Mouse (Mus musculus): ENCODE data around the gene Spcs2.

Spcs2 gene

DNA sequence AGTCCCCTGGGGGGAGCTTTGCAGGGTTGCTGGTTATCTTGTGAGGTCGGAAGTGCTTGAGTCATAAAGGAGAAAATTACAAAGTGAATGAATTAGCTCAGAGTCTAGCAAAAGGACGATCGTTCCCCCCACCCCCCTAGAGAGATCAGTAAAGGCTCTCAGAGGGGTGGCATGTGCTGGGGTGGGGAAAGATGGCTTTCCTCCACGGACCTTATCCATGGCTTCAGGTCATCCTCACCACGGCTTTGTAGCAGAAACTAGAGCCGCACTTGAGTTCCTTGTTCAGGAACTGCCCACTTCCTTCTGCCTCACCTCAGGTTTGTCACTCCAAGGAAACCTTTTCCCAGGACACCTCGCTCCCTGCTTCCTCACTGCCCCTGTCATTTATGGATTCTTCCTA, at the start of gene Spcs2:
Spcs2 (minus strand) TSS at position 101 of the 400 bp plus-strand sequence.
- TF ChIP-seq GATA4 (IDR thresholded peaks at IDR 0.05; ENCODE audit: insufficient replicate concordance, low read length): no peak

GRCm38 (mm10) chr7:99911038-99911437, 47.8 kb upstream of the Spcs2 start:
- TF ChIP-seq GATA4 (IDR thresholded peaks at IDR 0.05; ENCODE audit: insufficient replicate concordance, low read length): no peak

GRCm38 (mm10) chr7:99907463-99907862, 44.2 kb upstream of the Spcs2 start:
- TF ChIP-seq GATA4 (IDR thresholded peaks at IDR 0.05; ENCODE audit: insufficient replicate concordance, low read length): no peak

DNA sequence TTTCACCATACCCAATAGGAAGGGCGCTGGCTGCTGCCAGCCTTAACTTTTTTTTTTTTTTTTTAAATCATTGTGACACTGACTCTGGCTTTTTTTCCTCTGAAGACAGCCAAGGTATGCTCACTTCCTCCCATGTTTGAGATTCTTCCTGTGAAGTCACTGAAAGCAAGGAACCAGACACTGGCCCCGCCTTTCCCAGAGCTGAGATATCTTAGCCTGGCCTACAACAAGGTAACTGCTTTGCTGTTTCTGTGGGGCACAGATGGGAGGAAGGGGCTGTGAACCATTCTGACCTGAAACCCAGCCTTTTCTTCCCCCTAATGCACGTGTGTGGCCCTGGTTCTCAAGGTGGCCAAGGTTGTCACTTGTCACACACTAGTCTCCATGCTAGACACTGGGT, 43.1 kb upstream of the Spcs2 start:
- TF ChIP-seq GATA4 (IDR thresholded peaks at IDR 0.05; ENCODE audit: insufficient replicate concordance, low read length): no peak

- TF ChIP-seq GATA4 (IDR thresholded peaks at IDR 0.05; ENCODE audit: insufficient replicate concordance, low read length): no peak
Measured at GRCm38 (mm10) chr7:99904421-99905005, 41.3 kb upstream of the Spcs2 start.

GRCm38 (mm10) chr7:99902918-99903665, 39.8 kb upstream of the Spcs2 start:
- no peak for TF ChIP-seq GATA4 (IDR thresholded peaks at IDR 0.05; ENCODE audit: insufficient replicate concordance, low read length)

DNA sequence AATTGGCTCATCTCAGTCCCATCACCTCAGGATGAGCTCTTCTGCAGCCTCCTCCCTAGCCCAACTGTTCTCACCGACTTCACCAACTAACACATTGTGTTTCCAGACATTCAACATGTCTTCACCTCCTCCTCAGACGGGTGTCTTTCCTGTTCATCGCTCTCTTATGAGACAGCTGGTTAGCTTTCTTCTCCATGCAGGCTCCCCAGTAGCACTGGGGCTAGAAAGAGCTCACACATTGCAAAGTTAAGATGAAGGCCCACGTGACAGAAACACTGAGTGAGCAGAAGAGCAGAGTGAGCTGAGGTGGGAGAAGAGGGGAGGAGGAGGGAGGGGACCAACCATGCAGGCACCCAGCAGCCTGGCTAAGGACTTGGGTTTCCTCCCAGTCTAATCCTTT, 38.9 kb upstream of the Spcs2 start:
- no peak for TF ChIP-seq GATA4 (IDR thresholded peaks at IDR 0.05; ENCODE audit: insufficient replicate concordance, low read length)

GRCm38 (mm10) chr7:99896905-99897304, 33.6 kb upstream of the Spcs2 start:
- no peak for TF ChIP-seq GATA4 (IDR thresholded peaks at IDR 0.05; ENCODE audit: insufficient replicate concordance, low read length)

DNA sequence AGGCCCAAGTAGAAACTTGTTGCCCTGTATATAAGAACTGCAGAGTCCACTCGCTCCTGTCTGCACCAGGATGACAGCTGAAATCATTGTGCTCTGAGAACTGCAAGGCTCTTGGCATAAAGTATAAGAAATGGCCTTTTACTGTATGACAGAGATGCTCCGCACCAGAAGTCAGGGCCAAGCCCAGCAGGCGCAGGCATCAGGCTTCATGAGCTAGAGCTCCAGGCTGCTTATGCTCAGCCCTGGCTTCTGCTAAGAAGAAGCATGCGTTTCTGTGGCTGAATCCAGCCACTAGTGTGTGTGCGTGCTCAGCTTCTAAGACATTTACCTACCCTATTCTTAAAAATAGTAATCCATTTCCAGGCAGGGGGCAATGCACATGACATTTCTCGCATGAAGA, 31.2 kb upstream of the Spcs2 start:
- no peak for TF ChIP-seq GATA4 (IDR thresholded peaks at IDR 0.05; ENCODE audit: insufficient replicate concordance, low read length)

- TF ChIP-seq GATA4 (IDR thresholded peaks at IDR 0.05; ENCODE audit: insufficient replicate concordance, low read length): no peak
Measured at GRCm38 (mm10) chr7:99893967-99894366, 30.7 kb upstream of the Spcs2 start.

DNA sequence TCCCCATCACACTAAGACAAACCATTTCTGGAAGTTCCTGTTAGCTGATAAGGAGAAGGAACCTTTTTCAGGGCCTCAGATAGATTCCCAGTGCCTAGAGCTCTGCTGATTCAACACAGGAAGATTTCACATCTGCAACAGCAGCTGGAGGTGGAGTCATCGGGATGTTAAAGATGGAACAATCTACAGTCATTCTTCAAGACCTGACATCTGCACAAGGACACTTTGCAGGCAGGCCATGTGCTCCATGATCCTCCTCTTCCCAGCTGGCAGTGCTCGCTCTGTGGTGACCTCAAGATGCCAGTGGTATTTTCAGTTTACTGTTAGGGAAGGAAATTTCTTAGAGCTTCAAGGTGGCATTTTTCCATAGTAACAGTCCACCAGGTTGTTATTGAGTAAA, 29.1 kb upstream of the Spcs2 start:
- TF ChIP-seq GATA4 (IDR thresholded peaks at IDR 0.05; ENCODE audit: insufficient replicate concordance, low read length): no peak

DNA sequence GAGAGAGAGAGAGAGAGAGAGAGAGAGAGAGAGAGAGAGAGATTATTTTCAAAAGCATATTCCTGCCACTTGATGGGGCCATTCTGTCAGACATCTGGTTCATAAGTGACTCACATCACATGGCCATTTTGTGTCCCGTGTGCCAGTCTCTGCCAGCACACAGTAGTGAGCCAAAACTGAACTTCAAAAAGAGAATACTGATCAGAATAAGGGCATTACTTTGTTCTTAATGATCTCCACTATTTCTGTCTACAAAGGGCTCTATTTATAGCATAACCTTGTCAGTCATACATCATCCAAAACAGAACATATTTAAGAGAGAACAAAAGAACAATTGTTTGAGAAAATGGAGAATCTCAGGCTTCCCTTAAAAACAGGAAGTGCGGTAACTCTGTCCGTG, 28.2 kb upstream of the Spcs2 start:
- no peak for TF ChIP-seq GATA4 (IDR thresholded peaks at IDR 0.05; ENCODE audit: insufficient replicate concordance, low read length)

DNA sequence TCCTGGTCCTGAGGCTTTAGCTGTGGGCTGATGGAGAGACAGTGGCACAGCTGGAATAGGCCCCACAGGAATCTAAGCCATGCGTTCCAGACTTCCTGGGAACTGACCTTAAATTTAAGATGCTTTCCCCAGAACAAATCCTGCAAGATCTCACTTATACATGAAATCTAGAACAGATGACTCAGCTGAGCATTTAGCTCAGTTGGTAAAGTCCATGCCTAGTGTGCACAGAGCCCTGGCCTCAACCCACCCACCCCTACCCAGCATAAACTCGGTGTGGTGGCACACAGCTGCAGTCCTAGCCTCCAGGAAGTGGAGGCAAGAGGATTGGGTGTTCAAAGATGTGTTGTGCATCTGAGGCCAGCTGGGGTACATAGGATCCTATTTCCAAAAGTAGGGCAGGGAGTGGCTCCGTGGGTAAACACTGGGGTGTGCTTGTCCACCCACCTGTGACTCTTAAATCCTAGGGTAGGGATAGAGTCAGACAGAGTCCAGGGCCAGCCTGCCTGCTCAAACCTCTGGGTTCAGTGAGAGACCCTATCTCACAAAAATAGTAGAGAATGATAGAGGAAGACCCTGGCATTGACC, 27.0 kb upstream of the Spcs2 start:
- TF ChIP-seq GATA4 (IDR thresholded peaks at IDR 0.05; ENCODE audit: insufficient replicate concordance, low read length): no peak

GRCm38 (mm10) chr7:99889175-99889880, 26.1 kb upstream of the Spcs2 start:
- TF ChIP-seq GATA4 (IDR thresholded peaks at IDR 0.05; ENCODE audit: insufficient replicate concordance, low read length): no peak

- no peak for TF ChIP-seq GATA4 (IDR thresholded peaks at IDR 0.05; ENCODE audit: insufficient replicate concordance, low read length)
Measured at GRCm38 (mm10) chr7:99887743-99888142, 24.5 kb upstream of the Spcs2 start.

DNA sequence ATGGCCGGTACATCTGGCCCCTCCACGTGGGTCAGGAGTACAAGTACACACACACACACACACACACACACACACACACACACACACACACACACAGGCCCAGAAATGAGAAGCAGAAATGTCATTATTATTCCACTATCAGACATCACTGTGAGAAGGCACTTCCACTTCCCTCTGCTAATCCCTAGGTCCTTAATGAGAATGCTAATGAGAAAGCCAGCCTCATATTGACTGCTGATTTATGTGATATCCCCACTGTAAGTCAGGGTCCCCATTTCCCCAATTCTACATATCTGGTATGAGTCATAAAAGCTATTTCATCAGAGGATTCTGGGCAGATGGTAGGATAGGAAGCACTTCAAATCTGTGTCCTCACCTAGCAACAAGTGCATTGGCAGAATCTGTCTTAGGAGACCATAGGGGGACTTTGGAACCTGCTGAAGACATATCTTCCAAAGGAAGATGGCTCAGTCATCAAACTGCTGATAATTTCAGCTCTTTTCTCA, 24.0 kb upstream of the Spcs2 start:
- no peak for TF ChIP-seq GATA4 (IDR thresholded peaks at IDR 0.05; ENCODE audit: insufficient replicate concordance, low read length)
